Mouse (Mus musculus) layer of hippocampus, adult 9-10 months (tissue): Measurements from ENCODE around the gene Vsig8.

Experiments
- DNase-seq: peaks from one replicate; pipeline ENCODE4 v3.0.0; 2022; ENCODE audit warnings: low spot score

Gene Vsig8

GRCm38 (mm10) chr1:172590385-172590784 lies 34.6 kb downstream of the Vsig8 start, which contains the start of gene Slamf8:
Slamf8 (minus strand) TSS chr1:172590568.
- DNase-seq: no peak

- DNase-seq: no peak
Measured at GRCm38 (mm10) chr1:172593321-172593720, 37.6 kb downstream of the Vsig8 start.

GRCm38 (mm10) chr1:172593956-172594355 lies 38.2 kb downstream of the Vsig8 start:
- DNase-seq: no peak

- DNase-seq: no peak
Measured at GRCm38 (mm10) chr1:172594495-172594894, 38.8 kb downstream of the Vsig8 start.

- DNase-seq: no peak
Measured at GRCm38 (mm10) chr1:172602326-172602725, 46.6 kb downstream of the Vsig8 start, which contains the start of gene Fcrl6. Fcrl6 (minus strand) TSS chr1:172602551.

- DNase-seq: no peak
Measured at GRCm38 (mm10) chr1:172611304-172611703, 55.6 kb downstream of the Vsig8 start.

- no peak for DNase-seq
Measured at GRCm38 (mm10) chr1:172612745-172613144, 57.0 kb downstream of the Vsig8 start.
